Mouse (Mus musculus) hindbrain, embryonic 15.5 days (tissue): ENCODE measurements at regions not wholly inside any gene's neighbourhood (a gene's known extent, or its start where the extent isn't known, plus 50 kb on each side); places are given as distances from the start of the nearest gene placed in this dataset.

Source experiments
- ATAC-seq: fragments of 200-750 bp; cut with Nextera tagmentation; 2 replicates; pipeline ENCODE4 v1.8.0; 2017; ENCODE audit warnings: low read depth, moderate number of reproducible peaks, moderate TSS enrichment; ENCODE audit not compliant: low FRiP score
- H3K27ac ChIP-seq: fragments of 300-500 bp; sonication (generic); replicated peaks from 2 replicates; pipeline ENCODE4 v1.5.1; 2015; ENCODE audit warnings: mild to moderate bottlenecking, inconsistent platforms
- H3K27me3 ChIP-seq: fragments of 300-500 bp; sonication (generic); 2 replicates; pipeline ENCODE4 v1.6.1; 2015; ENCODE audit warnings: control low read depth, inconsistent platforms
- H3K36me3 ChIP-seq: fragments of 300-500 bp; sonication (generic); 2 replicates; pipeline ENCODE4 v1.6.1; 2015; ENCODE audit warnings: control low read depth, inconsistent platforms
- H3K4me1 ChIP-seq: fragments of 300-500 bp; sonication (generic); replicated peaks from 2 replicates; pipeline ENCODE4 v1.6.1; 2015; ENCODE audit warnings: control low read depth, inconsistent platforms
- H3K4me2 ChIP-seq: fragments of 300-500 bp; sonication (generic); 2 replicates; pipeline ENCODE4 v1.6.1; 2015; ENCODE audit warnings: moderate library complexity, mild to moderate bottlenecking, inconsistent platforms
- H3K4me3 ChIP-seq: fragments of 300-500 bp; sonication (generic); 2 replicates; pipeline ENCODE4 v1.5.1; 2015; ENCODE audit warnings: mild to moderate bottlenecking, inconsistent platforms
- H3K9ac ChIP-seq: fragments of 300-500 bp; sonication (generic); 2 replicates; pipeline ENCODE4 v1.6.1; 2015; ENCODE audit warnings: inconsistent platforms
- H3K9me3 ChIP-seq: fragments of 300-500 bp; sonication (generic); 2 replicates; pipeline ENCODE4 v1.6.1; 2016; ENCODE audit warnings: control low read depth, inconsistent platforms
- WGBS: fragments of 180-500 bp; shearing (Covaris S2); methylation state at CpG from one replicate; pipeline ENCODE4 v1.1.7; 2015; 5-methylcytosine and 5-hydroxymethylcytosine counted together

GRCm38 (mm10) chr6:14632837-14633236 is 122.2 kb downstream of the Ppp1r3a start:
- no peak overlapping the region for H3K27ac ChIP-seq
- H3K36me3 ChIP-seq: no peaks in the 10 kb centered on the region
- ATAC-seq: no peak
- H3K9me3 ChIP-seq: no peaks in the 10 kb centered on the region
- H3K4me2 ChIP-seq: no peak overlapping the region
- 79% methylated on average over 4 of the region's 4 CpGs for WGBS
- H3K4me3 ChIP-seq: no peak overlapping the region
- H3K27me3 ChIP-seq: no peaks in the 10 kb centered on the region
- no peaks in the 10 kb centered on the region for H3K4me1 ChIP-seq
- no peak overlapping the region for H3K9ac ChIP-seq

GRCm38 (mm10) chr6:14631719-14632445 is 123.2 kb downstream of the Ppp1r3a start:
- Histone ChIP-seq H3K4me2 (no peak overlapping the region), H3K4me1 (no peaks in the 10 kb centered on the region), H3K36me3 (no peaks in the 10 kb centered on the region), H3K9me3 (no peaks in the 10 kb centered on the region), H3K4me3 (no peak overlapping the region), H3K27me3 (no peaks in the 10 kb centered on the region), H3K9ac (no peak overlapping the region), H3K27ac (no peak overlapping the region)
- ATAC-seq: no peak
- 55% methylated on average over 2 of the region's 2 CpGs for WGBS

DNA sequence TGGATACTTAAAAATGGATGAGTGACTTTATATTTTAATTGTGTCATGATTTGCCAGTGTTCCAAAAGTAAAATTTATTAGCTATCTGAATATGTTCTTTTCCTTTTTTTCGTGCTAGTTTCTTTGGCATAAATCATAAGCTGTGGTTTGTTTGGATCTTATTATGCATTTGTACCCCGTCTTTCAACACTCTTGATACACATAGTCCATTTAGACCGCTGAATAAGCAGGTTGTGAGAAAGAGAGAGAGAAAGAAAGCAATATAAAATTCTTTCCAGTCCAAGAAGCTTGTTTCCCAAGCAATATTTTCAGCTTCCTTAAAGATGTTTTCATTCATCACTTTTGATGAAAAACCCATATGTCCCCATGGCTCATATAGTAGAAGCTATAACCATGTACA is 138.4 kb downstream of the Ppp1r3a start:
- 87% methylated on average over 3 of the region's 3 CpGs for WGBS

DNA sequence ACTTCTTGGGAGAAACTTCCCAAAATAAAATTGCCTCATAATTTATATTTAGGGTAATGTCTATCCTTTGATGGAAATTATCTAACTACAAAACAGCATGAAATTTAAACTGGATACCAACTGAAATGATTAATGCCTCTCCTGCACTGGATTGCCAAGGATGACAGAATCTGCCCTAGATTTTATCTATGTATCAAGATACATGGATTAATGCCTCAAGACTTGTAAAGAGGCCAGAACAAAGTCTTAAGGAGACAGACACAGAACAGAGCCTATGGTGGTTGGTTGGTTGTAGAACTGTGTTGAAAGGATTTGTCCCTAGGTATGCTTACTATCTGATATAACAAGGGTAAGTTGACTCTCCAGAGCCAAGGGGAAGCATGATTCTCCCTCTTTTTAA is 147.0 kb downstream of the Ppp1r3a start:
- no peaks in the 10 kb centered on the region for H3K27me3 ChIP-seq
- H3K9ac ChIP-seq: no peak overlapping the region
- ATAC-seq: no peak

More for the DNA sequence above, 138.4 kb downstream of the Ppp1r3a start:
- Histone ChIP-seq H3K4me1 (no peaks in the 10 kb centered on the region), H3K27ac (no peak overlapping the region), H3K9me3 (no peaks in the 10 kb centered on the region), H3K4me2 (no peak overlapping the region), H3K27me3 (no peaks in the 10 kb centered on the region), H3K36me3 (no peaks in the 10 kb centered on the region), H3K9ac (no peak overlapping the region), H3K4me3 (no peak overlapping the region)
- no peak for ATAC-seq

DNA sequence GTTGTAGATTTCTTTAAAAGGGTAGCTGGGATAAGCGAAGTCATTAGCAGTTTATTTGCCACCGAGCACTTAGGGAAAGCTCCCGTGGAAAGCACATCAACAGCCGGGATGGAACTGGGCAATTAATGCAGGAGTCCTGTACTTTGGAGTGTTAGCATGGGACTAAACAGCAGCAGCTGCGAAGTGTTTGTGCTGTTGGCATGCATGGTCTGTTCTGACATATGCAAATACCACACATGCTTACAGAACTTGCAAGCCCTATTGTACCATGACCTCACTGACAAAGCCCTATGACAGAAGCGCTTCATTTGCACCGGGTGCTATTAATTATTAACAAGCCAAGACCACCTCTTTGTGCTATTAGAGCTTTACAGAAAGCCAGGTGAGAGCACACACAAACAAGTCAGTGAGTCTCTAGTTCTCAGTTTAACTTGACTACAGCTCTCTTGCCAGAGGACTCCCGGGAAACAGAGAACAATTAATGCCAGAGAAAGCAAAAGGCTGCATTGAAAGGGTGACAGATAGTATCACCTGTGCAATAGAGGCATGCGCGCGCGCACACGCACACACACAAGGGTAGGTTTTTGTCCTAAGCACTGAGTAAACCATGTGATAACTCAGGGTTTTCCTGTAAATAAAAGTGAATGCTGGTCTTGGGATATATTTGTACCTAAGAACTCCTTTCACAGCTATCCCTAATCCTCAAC is 154.4 kb downstream of the Ppp1r3a start:
- Histone ChIP-seq H3K27me3 (no peaks in the 10 kb centered on the region), H3K9ac (no peak overlapping the region), H3K36me3 (no peaks in the 10 kb centered on the region), H3K9me3 (no peaks in the 10 kb centered on the region), H3K4me1 (0 out of 2 replicates have a peak, but pooled peaks cover 5% of the 10 kb centered on the region), H3K27ac (no peak overlapping the region), H3K4me2 (peak overlapping the region; percentile 37), H3K4me3 (no peak overlapping the region)
- ATAC-seq: peak; percentile 83
- 43% methylated on average over 13 of the region's 13 CpGs for WGBS

More for the DNA sequence above, 147.0 kb downstream of the Ppp1r3a start:
- Histone ChIP-seq H3K36me3 (no peaks in the 10 kb centered on the region), H3K27ac (no peak overlapping the region), H3K4me1 (no peaks in the 10 kb centered on the region), H3K9me3 (no peaks in the 10 kb centered on the region), H3K4me3 (no peak overlapping the region), H3K4me2 (no peak overlapping the region)

GRCm38 (mm10) chr6:14596880-14597466 is 158.1 kb downstream of the Ppp1r3a start:
- 89% methylated on average over 4 of the region's 4 CpGs for WGBS
- Histone ChIP-seq H3K9me3 (no peaks in the 10 kb centered on the region), H3K27ac (no peak overlapping the region), H3K9ac (no peak overlapping the region), H3K4me2 (no peak overlapping the region), H3K27me3 (no peaks in the 10 kb centered on the region), H3K4me3 (no peak overlapping the region), H3K36me3 (no peaks in the 10 kb centered on the region), H3K4me1 (0 out of 2 replicates have a peak, but pooled peaks cover 5% of the 10 kb centered on the region)
- no peak for ATAC-seq

GRCm38 (mm10) chr6:14585827-14586226 is 169.2 kb downstream of the Ppp1r3a start:
- Histone ChIP-seq H3K9me3 (no peaks in the 10 kb centered on the region), H3K27me3 (no peaks in the 10 kb centered on the region), H3K9ac (no peak overlapping the region), H3K27ac (no peak overlapping the region), H3K4me3 (no peak overlapping the region), H3K36me3 (no peaks in the 10 kb centered on the region), H3K4me2 (no peak overlapping the region), H3K4me1 (no peaks in the 10 kb centered on the region)
- no peak for ATAC-seq
- WGBS: 40% methylated on average over 1 of the region's 1 CpGs

GRCm38 (mm10) chr6:14583829-14584228 is 171.2 kb downstream of the Ppp1r3a start:
- Histone ChIP-seq H3K36me3 (no peaks in the 10 kb centered on the region), H3K4me3 (no peak overlapping the region), H3K4me2 (no peak overlapping the region), H3K9ac (no peak overlapping the region), H3K27me3 (no peaks in the 10 kb centered on the region), H3K4me1 (no peaks in the 10 kb centered on the region), H3K27ac (no peak overlapping the region), H3K9me3 (no peaks in the 10 kb centered on the region)
- 84% methylated on average over 1 of the region's 1 CpGs for WGBS
- ATAC-seq: no peak

GRCm38 (mm10) chr6:14574607-14575006 is 180.5 kb downstream of the Ppp1r3a start:
- Histone ChIP-seq H3K27ac (no peak overlapping the region), H3K9me3 (no peaks in the 10 kb centered on the region), H3K4me3 (no peak overlapping the region), H3K27me3 (no peaks in the 10 kb centered on the region), H3K36me3 (no peaks in the 10 kb centered on the region), H3K4me2 (no peak overlapping the region), H3K9ac (no peak overlapping the region), H3K4me1 (no peaks in the 10 kb centered on the region)
- no peak for ATAC-seq
- WGBS: 81% methylated on average over 3 of the region's 3 CpGs

DNA sequence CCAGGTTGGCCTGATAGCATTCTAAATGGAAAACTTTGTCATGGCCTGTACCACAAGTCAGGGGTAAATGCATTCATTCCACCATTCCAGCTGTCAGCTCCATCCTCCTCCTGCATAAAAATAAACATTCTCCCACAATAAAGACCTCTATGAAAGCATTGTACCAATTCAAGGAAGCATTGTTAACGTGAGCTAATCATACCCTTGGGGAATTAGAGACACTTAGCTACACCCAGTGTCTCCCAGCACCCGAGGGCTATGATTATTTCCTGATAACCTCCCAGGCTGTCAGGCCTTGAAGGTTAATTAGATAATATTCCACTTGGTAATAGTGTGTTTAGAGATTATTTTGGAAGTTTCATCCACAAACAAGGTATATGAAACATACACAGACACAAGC is 182.1 kb downstream of the Ppp1r3a start:
- Histone ChIP-seq H3K36me3 (no peaks in the 10 kb centered on the region), H3K27me3 (no peaks in the 10 kb centered on the region), H3K4me2 (no peak overlapping the region), H3K9ac (no peak overlapping the region), H3K4me3 (no peak overlapping the region), H3K27ac (no peak overlapping the region), H3K4me1 (no peaks in the 10 kb centered on the region), H3K9me3 (no peaks in the 10 kb centered on the region)
- 48% methylated on average over 2 of the region's 2 CpGs for WGBS
- ATAC-seq: no peak

DNA sequence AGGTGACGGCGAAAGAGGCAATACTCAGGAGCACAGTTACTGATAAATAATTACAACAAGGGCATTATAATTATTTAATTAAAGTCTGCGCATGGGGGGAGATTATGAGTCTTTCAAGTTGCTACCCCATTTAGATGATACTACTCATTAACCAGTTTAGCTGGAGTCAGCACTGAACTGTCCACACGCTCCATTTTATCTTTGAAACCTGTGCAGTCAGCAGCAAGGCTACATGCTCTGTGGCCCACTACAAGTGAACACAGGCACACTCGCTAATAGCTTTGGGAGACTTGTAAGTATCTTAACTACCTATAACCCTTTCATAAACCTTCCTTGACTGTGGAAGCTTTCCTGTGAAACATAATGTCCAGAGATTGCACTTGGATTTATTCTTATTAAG is 214.7 kb downstream of the Ppp1r3a start:
- WGBS: 77% methylated on average over 5 of the region's 5 CpGs
- no peaks in the 10 kb centered on the region for H3K9me3 ChIP-seq

GRCm38 (mm10) chr6:14529096-14529495 is 226.0 kb downstream of the Ppp1r3a start:
- Histone ChIP-seq H3K9ac (no peak overlapping the region), H3K27ac (no peak overlapping the region), H3K4me3 (no peak overlapping the region), H3K27me3 (no peaks in the 10 kb centered on the region), H3K9me3 (no peaks in the 10 kb centered on the region), H3K36me3 (no peaks in the 10 kb centered on the region), H3K4me2 (no peak overlapping the region), H3K4me1 (no peaks in the 10 kb centered on the region)
- 60% methylated on average over 2 of the region's 2 CpGs for WGBS
- ATAC-seq: no peak

More for the DNA sequence above, 214.7 kb downstream of the Ppp1r3a start:
- Histone ChIP-seq H3K9ac (no peak overlapping the region), H3K4me2 (no peak overlapping the region), H3K4me1 (no peaks in the 10 kb centered on the region), H3K36me3 (no peaks in the 10 kb centered on the region), H3K4me3 (no peak overlapping the region), H3K27me3 (no peaks in the 10 kb centered on the region), H3K27ac (no peak overlapping the region)
- peak; percentile 51; the same call in 1 of the 2 replicates for ATAC-seq
